Mouse (Mus musculus) liver, embryonic 16.5 days (tissue): ENCODE measurements around the gene Sprtn. TPM values are rescaled to one million over a fixed set of nuclear protein-coding genes. Genes with fewer than 3 reads are reported as not detected.
A peak's percentile ranks its signal among the peaks of the same experiment; 100 is the strongest.

Source experiments
- ATAC-seq: fragments of 200-750 bp; cut with Nextera tagmentation; 2 replicates; pipeline ENCODE4 v1.8.0; 2017; ENCODE audit warnings: low read depth, mild to moderate bottlenecking, moderate number of reproducible peaks, moderate library complexity
- H3K27ac ChIP-seq: fragments of 300-500 bp; sonication (generic); 2 replicates; pipeline ENCODE4 v1.5.1; 2014; ENCODE audit warnings: mild to moderate bottlenecking, low read length
- H3K27me3 ChIP-seq: fragments of 300-500 bp; sonication (generic); 2 replicates; pipeline ENCODE4 v1.6.1; 2014; ENCODE audit warnings: low read depth, low read length, mixed read lengths; ENCODE audit not compliant: control insufficient read depth, insufficient read depth
- H3K36me3 ChIP-seq: fragments of 300-500 bp; sonication (generic); 2 replicates; pipeline ENCODE4 v1.6.1; 2014; ENCODE audit warnings: mild to moderate bottlenecking; ENCODE audit not compliant: control insufficient read depth, insufficient read depth
- H3K4me1 ChIP-seq: fragments of 300-500 bp; sonication (generic); 2 replicates; pipeline ENCODE4 v1.6.1; 2014; ENCODE audit warnings: low read depth, low read length, mixed read lengths; ENCODE audit not compliant: control insufficient read depth
- H3K4me2 ChIP-seq: fragments of 300-500 bp; sonication (generic); 2 replicates; pipeline ENCODE4 v1.6.1; 2014; ENCODE audit warnings: low read depth, low read length, mixed read lengths
- H3K4me3 ChIP-seq: fragments of 300-500 bp; sonication (generic); 2 replicates; pipeline ENCODE4 v1.5.1; 2014; ENCODE audit warnings: low read depth, mild to moderate bottlenecking, low read length
- H3K9ac ChIP-seq: fragments of 300-500 bp; sonication (generic); 2 replicates; pipeline ENCODE4 v1.6.1; 2014; ENCODE audit warnings: low read depth, low read length
- H3K9me3 ChIP-seq: fragments of 300-500 bp; sonication (generic); replicated peaks from 2 replicates; pipeline ENCODE4 v1.6.1; 2016; ENCODE audit warnings: low read length; ENCODE audit not compliant: control insufficient read depth
- WGBS: fragments of 180-500 bp; shearing (Covaris S2); extraction: QIAGEN DNeasy Blood & Tissue Kit; methylation state at CpG from one replicate; pipeline ENCODE4 v1.1.7; 2014; ENCODE audit not compliant: insufficient replicate concordance; 5-methylcytosine and 5-hydroxymethylcytosine counted together
- polyA plus RNA-seq: library from polyadenylated mRNA; unstranded; fragments of >200 nt; fragmentation: Nextera tagmentation; extraction: Ambion mirVana; gene quantifications from 2 replicates; pipeline ENCODE4 v1.2.1, GENCODE M21; 2015

Gene Sprtn
- polyA plus RNA-seq, 1 experiment from 2014 or later: 4.9 TPM

GRCm38 (mm10) chr8:124896010-124896631 lies 1.6 kb upstream of the Sprtn start:
- Histone ChIP-seq H3K4me1 (peaks cover 23% of the 10 kb centered on the region), H3K27ac (no peak overlapping the region), H3K4me2 (peak overlapping the region; percentile 99), H3K27me3 (no peaks in the 10 kb centered on the region), H3K9ac (peak overlapping the region; percentile 89), H3K9me3 (no peaks in the 10 kb centered on the region), H3K4me3 (peak overlapping the region; percentile 99), H3K36me3 (peaks cover 20% of the 10 kb centered on the region)
- ATAC-seq: no peak
- 83% methylated on average over 26 of the region's 26 CpGs for WGBS

DNA sequence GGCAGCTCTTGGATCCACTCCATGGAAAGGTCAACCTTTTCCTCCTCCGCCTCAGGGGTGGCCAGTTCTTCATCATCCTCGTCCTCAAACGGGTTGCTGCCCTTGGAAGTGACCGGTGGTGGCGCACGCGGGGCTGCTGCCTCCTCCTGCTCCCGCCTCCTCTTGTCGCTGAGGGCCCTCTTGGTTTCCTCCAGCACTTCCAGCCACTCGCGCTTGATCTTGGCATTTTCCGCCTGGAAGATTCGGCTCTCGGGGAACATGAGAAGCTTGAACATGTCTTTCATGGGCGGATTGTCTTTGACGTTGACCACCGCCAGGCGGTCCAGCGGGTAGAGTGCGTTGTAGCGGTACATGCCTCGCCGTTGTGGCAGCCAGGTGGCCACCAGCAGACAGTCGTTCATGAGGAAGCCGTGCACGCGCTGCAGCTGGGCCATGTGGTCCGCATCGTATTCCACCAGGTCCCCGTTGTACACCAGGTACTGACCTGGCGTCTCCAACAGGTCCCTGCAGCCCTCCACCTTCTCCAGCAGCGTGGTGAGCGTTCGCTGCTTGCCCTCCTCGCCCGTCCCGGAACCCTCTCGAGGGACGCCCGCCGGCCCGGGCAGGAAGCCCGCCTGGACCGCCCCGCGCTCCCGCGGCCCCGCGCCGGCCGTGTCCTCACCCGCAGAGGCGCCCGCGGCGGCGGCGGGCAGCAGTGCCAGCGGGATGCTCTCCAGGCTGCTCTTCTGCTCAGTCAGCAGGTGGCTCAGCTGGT lies 877 bp upstream of the Sprtn start:
- Histone ChIP-seq H3K4me3 (peak overlapping the region; percentile 99), H3K9ac (peak overlapping the region; percentile 89), H3K9me3 (no peaks in the 10 kb centered on the region), H3K27me3 (no peaks in the 10 kb centered on the region), H3K27ac (peak overlapping the region; percentile 91), H3K4me1 (peaks cover 23% of the 10 kb centered on the region), H3K36me3 (peaks cover 21% of the 10 kb centered on the region), H3K4me2 (peak overlapping the region; percentile 99)
- ATAC-seq: peak; percentile 35
- WGBS: 1% methylated on average over 60 of the region's 60 CpGs

- Histone ChIP-seq H3K9ac (peak overlapping the region; percentile 95), H3K4me3 (peak overlapping the region; percentile 99), H3K4me2 (peak overlapping the region; percentile 88), H3K9me3 (no peaks in the 10 kb centered on the region), H3K36me3 (peaks cover 37% of the 10 kb centered on the region), H3K27me3 (no peaks in the 10 kb centered on the region), H3K4me1 (peaks cover 23% of the 10 kb centered on the region), H3K27ac (peak overlapping the region; percentile 82)
- 3% methylated on average over 31 of the region's 31 CpGs for WGBS
- 0 out of 2 replicates have a peak, but pooled peaks have one; percentile 3 for ATAC-seq
These were observed 692 bp downstream of the Sprtn start for GRCm38 (mm10) chr8:124898251-124898905.

- Histone ChIP-seq H3K9ac (no peak overlapping the region), H3K27ac (no peak overlapping the region), H3K4me1 (peaks cover 7% of the 10 kb centered on the region), H3K9me3 (no peaks in the 10 kb centered on the region), H3K4me3 (no peak overlapping the region), H3K36me3 (peaks cover 39% of the 10 kb centered on the region), H3K27me3 (no peaks in the 10 kb centered on the region), H3K4me2 (no peak overlapping the region)
- ATAC-seq: peak; percentile 31; the same call in 1 of the 2 replicates
- WGBS: 83% methylated on average over 15 of the region's 15 CpGs
These were observed 5.5 kb downstream of the Sprtn start for GRCm38 (mm10) chr8:124903198-124903597.

GRCm38 (mm10) chr8:124905482-124905881 lies 7.8 kb downstream of the Sprtn start:
- H3K4me3 ChIP-seq: no peak overlapping the region
- H3K4me2 ChIP-seq: no peak overlapping the region
- H3K27ac ChIP-seq: no peak overlapping the region
- ATAC-seq: no peak
- H3K36me3 ChIP-seq: peaks cover 52% of the 10 kb centered on the region
- H3K27me3 ChIP-seq: no peaks in the 10 kb centered on the region
- no peaks in the 10 kb centered on the region for H3K9me3 ChIP-seq
- 77% methylated on average over 2 of the region's 2 CpGs for WGBS
- no peaks in the 10 kb centered on the region; the same call in 1 of the 2 replicates for H3K4me1 ChIP-seq
- H3K9ac ChIP-seq: no peak overlapping the region

DNA sequence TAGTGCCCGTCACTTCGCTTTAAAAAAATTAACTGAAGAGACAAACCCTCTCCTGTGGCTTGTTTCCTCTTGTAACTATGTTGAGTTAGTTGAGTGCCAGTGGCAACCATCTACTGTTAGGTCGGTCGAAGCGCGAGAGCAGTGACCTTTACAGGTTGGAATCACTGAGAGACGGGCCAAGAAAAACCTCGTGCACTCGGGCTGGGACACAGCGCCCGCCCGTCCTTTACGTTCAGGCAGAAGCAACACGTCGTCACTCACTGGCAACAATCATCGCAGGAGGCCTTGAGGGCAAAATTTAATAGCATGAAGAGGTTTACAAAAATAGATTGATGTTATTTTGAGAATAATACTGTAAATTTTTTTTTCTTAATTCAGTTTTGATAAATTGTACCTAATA lies 12.2 kb downstream of the Sprtn start:
- peaks cover 40% of the 10 kb centered on the region for H3K36me3 ChIP-seq
- ATAC-seq: no peak

DNA sequence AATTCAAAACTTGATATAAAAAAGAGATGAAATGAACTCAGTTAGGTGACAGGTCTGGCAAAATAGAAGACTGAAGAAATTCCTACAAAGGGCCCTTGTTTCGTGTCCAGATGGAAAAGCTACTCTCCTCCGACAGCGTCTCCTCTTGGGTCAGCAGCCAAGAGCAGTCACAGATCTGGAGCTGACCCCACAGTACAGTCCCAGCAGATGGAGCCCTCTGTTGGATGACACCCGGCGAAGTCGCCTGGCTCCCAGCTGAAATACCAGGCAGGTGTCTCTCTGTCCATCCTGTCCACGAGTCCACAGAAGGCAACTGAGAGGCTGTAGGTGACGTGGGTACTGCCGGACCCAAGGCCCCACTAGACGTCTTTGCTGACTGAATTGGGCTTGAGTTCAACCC lies 12.7 kb downstream of the Sprtn start:
- no peak for ATAC-seq
- Histone ChIP-seq H3K27ac (no peak overlapping the region), H3K9ac (no peak overlapping the region), H3K4me2 (no peak overlapping the region), H3K27me3 (no peaks in the 10 kb centered on the region), H3K4me3 (no peak overlapping the region), H3K4me1 (peaks cover 4% of the 10 kb centered on the region; the same call in 1 of the 2 replicates), H3K36me3 (peaks cover 40% of the 10 kb centered on the region), H3K9me3 (no peaks in the 10 kb centered on the region)
- 83% methylated on average over 10 of the region's 10 CpGs for WGBS

More for the DNA sequence above, 12.2 kb downstream of the Sprtn start:
- no peaks in the 10 kb centered on the region for H3K27me3 ChIP-seq
- no peaks in the 10 kb centered on the region for H3K9me3 ChIP-seq
- no peak overlapping the region for H3K27ac ChIP-seq
- WGBS: 91% methylated on average over 16 of the region's 16 CpGs
- no peak overlapping the region for H3K4me3 ChIP-seq
- H3K9ac ChIP-seq: no peak overlapping the region
- H3K4me2 ChIP-seq: no peak overlapping the region
- peaks cover 4% of the 10 kb centered on the region; the same call in 1 of the 2 replicates for H3K4me1 ChIP-seq

DNA sequence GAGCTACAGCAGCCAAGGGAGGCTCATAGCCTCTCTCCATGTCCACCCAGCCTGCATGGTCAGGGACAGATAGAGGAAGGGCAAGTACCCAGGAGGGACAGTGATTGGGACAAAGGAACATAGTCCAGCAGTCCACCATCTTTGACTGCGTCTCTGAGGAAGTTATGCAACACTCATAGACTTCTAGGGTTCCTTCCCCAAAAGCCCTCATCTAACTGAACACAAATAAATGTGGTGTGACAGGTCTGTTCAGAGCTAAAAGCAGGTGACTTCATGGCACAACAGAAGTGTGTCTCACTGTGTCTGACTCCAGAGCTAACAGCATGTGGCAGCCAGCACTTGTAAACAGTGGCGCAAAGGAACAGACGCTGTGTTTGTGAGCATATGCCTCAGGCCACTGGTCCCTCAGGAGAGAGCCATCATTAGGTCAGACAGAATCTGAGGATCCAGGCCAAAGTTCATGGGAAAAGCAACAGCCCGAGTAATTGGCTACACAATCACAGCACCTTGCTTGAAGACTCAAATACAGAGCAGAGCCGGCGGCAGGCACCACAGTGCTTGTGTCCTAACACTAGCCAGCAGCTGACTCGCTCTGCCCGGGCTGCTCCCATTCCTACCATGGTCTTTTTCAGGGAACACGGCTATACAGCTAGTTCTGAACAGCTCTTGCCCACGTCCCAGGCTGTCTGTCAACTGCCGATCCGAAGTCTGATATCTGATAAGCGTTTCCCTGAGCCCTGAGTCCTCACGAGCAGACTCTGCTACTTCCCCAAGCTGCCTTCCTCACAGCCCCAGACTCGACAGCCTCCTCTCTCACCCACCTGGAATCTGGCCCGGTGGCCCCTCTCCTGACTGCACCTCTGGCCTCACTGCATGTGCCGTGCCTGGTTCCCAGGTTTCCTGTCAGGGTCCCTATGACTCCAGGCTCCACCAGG lies 14.5 kb downstream of the Sprtn start:
- WGBS: 48% methylated on average over 17 of the region's 17 CpGs
- Histone ChIP-seq H3K27ac (no peak overlapping the region), H3K9ac (no peak overlapping the region), H3K36me3 (peaks cover 40% of the 10 kb centered on the region), H3K4me1 (peaks cover 4% of the 10 kb centered on the region; the same call in 1 of the 2 replicates), H3K4me3 (no peak overlapping the region), H3K27me3 (no peaks in the 10 kb centered on the region), H3K4me2 (no peak overlapping the region), H3K9me3 (no peaks in the 10 kb centered on the region)
- no peak for ATAC-seq
